Mouse (Mus musculus) kidney, embryonic 16.5 days (tissue): ENCODE measurements around the gene Frmpd1. TPM values are rescaled to one million over a fixed set of nuclear protein-coding genes. Genes with fewer than 3 reads are reported as not detected.

Experiments
- ATAC-seq: fragments of 200-750 bp; cut with Nextera tagmentation; 2 replicates; pipeline ENCODE4 v1.8.0; 2017; ENCODE audit warnings: moderate TSS enrichment; ENCODE audit not compliant: low FRiP score, low TSS enrichment
- H3K27ac ChIP-seq: fragments of 300-500 bp; sonication (generic); 2 replicates; pipeline ENCODE4 v1.5.1; 2014; ENCODE audit warnings: low read length
- H3K27me3 ChIP-seq: fragments of 300-500 bp; sonication (generic); 2 replicates; pipeline ENCODE4 v1.6.1; 2014; ENCODE audit warnings: low read length, control low read depth, mixed read lengths; ENCODE audit not compliant: insufficient read depth
- H3K36me3 ChIP-seq: fragments of 300-500 bp; sonication (generic); 2 replicates; pipeline ENCODE4 v1.6.1; 2014; ENCODE audit warnings: low read length, control low read depth, mixed read lengths; ENCODE audit not compliant: insufficient read depth
- H3K4me1 ChIP-seq: fragments of 300-500 bp; sonication (generic); 2 replicates; pipeline ENCODE4 v1.6.1; 2014; ENCODE audit warnings: low read length, control low read depth, mixed read lengths; ENCODE audit not compliant: insufficient read depth
- H3K4me2 ChIP-seq: fragments of 300-500 bp; sonication (generic); replicated peaks from 2 replicates; pipeline ENCODE4 v1.6.1; 2014; ENCODE audit warnings: low read depth, low read length
- H3K4me3 ChIP-seq: fragments of 300-500 bp; sonication (generic); 2 replicates; pipeline ENCODE4 v1.5.1; 2014; ENCODE audit warnings: mild to moderate bottlenecking, low read length
- H3K9ac ChIP-seq: fragments of 300-500 bp; sonication (generic); replicated peaks from 2 replicates; pipeline ENCODE4 v1.6.1; 2014; ENCODE audit warnings: low read length
- H3K9me3 ChIP-seq: fragments of 300-500 bp; sonication (generic); 2 replicates; pipeline ENCODE4 v1.6.1; 2016; ENCODE audit warnings: low read length, control low read depth
- WGBS: fragments of 180-500 bp; shearing (Covaris S2); extraction: QIAGEN DNeasy Blood & Tissue Kit; methylation state at CpG from one replicate; pipeline ENCODE4 v1.1.7; 2014; 5-methylcytosine and 5-hydroxymethylcytosine counted together
- polyA plus RNA-seq: library from polyadenylated mRNA; unstranded; fragments of >200 nt; fragmentation: Nextera tagmentation; extraction: Ambion mirVana; gene quantifications from 2 replicates; pipeline ENCODE4 v1.2.1, GENCODE M21; 2015

Frmpd1 gene
- 0.30 and 0.41 TPM in 2 replicates for polyA plus RNA-seq

DNA sequence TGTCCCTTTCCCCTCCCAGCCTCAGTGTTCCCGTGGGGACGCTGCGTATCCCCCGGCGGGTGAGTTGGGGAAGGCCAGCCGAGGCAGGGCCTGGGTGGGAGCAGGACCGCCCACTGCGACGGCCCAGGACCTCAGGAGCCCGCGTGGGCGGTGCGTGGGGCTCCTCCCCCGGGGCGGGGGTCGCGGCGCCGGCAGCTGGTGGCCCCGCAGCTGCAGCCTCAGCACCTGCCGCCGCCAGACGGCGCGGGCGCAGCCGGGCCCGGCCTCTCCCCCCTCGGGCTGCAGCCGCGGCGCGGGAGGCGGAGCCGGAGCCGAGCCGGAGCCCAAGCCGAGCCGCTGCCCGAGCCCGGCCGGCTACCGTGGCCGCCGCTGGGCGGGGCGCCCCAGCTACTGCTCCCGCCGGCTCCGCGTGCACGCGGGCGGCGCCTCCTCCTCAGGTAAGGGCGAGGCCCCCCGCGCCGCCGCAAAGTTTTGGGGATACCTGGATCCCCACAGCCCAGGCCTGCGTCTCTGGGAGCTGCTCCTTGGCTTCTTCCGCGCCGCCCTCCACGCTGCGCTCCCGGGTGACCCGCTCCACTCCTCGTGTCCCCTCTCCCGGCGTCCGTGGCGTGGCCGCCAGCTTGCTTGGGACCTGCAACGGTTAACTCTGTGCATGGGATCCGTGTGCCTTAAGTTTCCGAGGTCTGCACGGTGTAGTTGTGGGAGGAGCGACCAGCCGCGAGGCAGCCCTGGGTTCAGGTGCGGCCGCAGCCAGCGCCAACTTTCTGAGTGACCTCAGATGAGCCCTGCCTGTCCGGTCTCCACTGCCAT is at the start of gene Frmpd1:
Gene Frmpd1 (plus strand): TSS at position 355 of the 810 bp plus-strand sequence.
- Histone ChIP-seq H3K4me1 (peaks cover 10% of the 10 kb centered on the region), H3K9me3 (no peaks in the 10 kb centered on the region), H3K36me3 (no peaks in the 10 kb centered on the region), H3K4me2 (peak within 1 kb of the TSS; percentile 100), H3K27me3 (peaks cover 18% of the 10 kb centered on the region), H3K4me3 (peak within 1 kb of the TSS; percentile 69), H3K27ac (no peak within 1 kb of the TSS), H3K9ac (peak within 1 kb of the TSS; percentile 69)
- WGBS, result under 1% methylated on average over 61 of the region's 85 CpGs
- ATAC-seq, result peak; percentile 87

DNA sequence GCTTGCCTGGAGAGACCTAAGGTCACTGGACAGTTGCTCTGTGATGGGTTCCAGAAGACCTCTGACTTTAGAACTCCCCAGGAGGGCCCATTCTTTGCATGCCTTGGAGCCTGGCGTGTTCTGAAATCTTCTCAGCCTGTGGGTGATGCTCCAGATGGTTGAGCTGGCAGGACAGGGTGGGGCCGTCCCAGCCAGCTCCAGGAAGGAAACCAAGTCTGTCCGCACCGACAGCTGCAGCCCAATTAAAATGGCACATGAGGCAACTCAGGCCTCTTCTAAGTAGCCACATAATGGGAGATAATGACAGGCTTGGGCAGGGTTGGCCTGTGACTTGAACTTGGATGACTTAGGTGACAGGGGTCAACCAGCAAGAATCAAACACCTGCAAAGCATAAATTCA is 47.0 kb upstream of the Frmpd1 start:
- ATAC-seq, result no peak
- Histone ChIP-seq H3K27ac (no peak overlapping the region), H3K4me2 (no peak overlapping the region), H3K4me1 (no peaks in the 10 kb centered on the region), H3K27me3 (no peaks in the 10 kb centered on the region), H3K36me3 (no peaks in the 10 kb centered on the region), H3K4me3 (no peak overlapping the region), H3K9ac (no peak overlapping the region), H3K9me3 (no peaks in the 10 kb centered on the region)
- WGBS, result 39% methylated on average over 4 of the region's 4 CpGs

DNA sequence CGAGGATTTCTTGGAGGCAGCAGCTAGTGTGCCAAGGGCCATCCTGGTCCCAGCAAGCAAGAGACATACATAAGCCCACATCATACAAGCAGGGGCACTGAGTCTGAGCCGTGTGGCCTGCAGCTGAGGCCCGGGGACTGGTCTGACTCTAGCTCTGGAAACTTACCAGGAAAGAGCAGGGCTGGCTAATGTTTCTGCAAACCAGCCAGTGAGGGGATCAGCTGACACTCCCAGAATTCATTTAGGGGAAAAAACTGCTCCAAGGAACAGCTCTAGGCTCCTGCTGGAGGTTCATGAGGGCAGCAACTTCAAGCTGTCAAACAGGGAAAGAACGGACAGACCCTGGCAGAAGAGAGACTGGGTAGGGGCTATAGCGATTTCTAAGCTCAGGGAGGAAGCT is 42.8 kb upstream of the Frmpd1 start:
- Histone ChIP-seq H3K4me2 (no peak overlapping the region), H3K4me1 (no peaks in the 10 kb centered on the region), H3K9ac (no peak overlapping the region), H3K36me3 (no peaks in the 10 kb centered on the region), H3K27me3 (no peaks in the 10 kb centered on the region), H3K27ac (no peak overlapping the region), H3K4me3 (no peak overlapping the region), H3K9me3 (no peaks in the 10 kb centered on the region)
- WGBS, result 56% methylated on average over 5 of the region's 5 CpGs
- no peak for ATAC-seq

DNA sequence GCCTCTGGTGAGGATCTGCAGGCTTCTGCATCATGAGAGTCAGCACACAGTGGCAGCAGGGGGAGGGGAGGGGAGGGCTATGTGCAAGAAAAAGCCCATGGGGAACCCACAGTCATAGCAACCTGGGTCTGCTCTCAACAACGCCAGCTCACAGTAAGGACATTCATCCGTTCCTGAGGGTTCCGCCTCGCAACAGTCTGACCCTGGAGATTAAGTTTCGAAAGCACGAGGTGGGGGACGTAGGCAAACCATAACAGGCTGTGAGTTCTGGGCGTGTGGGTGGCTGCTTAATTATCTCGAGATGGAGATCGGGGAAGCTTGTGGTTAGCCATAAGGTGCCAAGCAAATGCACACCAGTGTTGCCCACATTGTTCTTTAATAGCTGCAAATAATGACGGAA is 42.3 kb upstream of the Frmpd1 start:
- Histone ChIP-seq H3K4me3 (no peak overlapping the region), H3K4me2 (no peak overlapping the region), H3K36me3 (no peaks in the 10 kb centered on the region), H3K27me3 (no peaks in the 10 kb centered on the region), H3K9me3 (no peaks in the 10 kb centered on the region), H3K4me1 (no peaks in the 10 kb centered on the region), H3K9ac (no peak overlapping the region), H3K27ac (no peak overlapping the region)
- WGBS, result 30% methylated on average over 11 of the region's 11 CpGs
- ATAC-seq, result no peak

DNA sequence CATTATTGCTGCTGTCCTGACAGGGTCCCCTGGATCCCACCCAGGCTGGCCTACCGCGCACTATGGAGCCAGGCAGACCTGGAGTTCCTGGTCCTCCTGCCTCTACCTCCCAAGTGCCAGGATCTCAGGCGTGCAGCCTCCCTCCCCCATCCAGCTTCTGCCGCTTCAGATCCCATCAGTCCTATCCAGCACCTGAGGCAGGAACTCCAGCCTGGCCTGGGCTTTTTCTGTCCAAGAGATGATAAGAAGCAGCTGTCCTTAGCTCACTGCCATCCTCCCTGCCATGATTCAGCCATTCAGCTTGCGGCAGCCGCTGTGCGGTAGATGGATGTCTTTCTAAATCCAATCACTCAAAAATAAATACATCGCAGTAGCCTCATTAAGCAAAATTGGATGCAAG is 41.7 kb upstream of the Frmpd1 start:
- 71% methylated on average over 8 of the region's 8 CpGs for WGBS
- no peak overlapping the region for H3K9ac ChIP-seq
- H3K4me1 ChIP-seq, result no peaks in the 10 kb centered on the region
- no peaks in the 10 kb centered on the region for H3K27me3 ChIP-seq
- no peaks in the 10 kb centered on the region for H3K9me3 ChIP-seq
- no peak for ATAC-seq
- no peak overlapping the region for H3K27ac ChIP-seq
- no peak overlapping the region for H3K4me2 ChIP-seq
- no peaks in the 10 kb centered on the region for H3K36me3 ChIP-seq
- H3K4me3 ChIP-seq, result no peak overlapping the region

DNA sequence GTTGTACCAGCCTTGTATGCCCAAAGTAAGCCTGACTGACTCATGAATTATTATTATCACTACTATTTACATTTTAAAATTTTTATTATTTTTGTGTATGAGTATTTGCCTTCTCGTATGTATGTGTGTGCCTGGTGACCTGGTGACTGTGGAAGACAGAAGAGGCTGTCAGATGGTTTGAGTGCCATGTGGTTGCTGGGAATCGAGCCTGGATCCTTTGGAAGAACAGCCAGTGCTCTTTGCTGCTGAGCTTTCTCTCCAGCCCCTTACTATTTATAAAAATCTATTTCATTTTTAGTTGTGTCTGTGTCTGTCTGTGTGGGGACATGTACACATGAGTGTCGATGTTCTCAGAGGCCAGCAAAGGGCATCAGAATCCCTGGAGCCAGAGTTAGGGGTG is 28.2 kb upstream of the Frmpd1 start:
- H3K27ac ChIP-seq, result no peak overlapping the region
- no peak overlapping the region for H3K9ac ChIP-seq
- ATAC-seq, result no peak
- WGBS, result 80% methylated on average over 3 of the region's 3 CpGs
- no peak overlapping the region for H3K4me2 ChIP-seq
- H3K36me3 ChIP-seq, result no peaks in the 10 kb centered on the region
- no peaks in the 10 kb centered on the region for H3K9me3 ChIP-seq
- no peaks in the 10 kb centered on the region for H3K4me1 ChIP-seq
- H3K27me3 ChIP-seq, result no peaks in the 10 kb centered on the region
- H3K4me3 ChIP-seq, result no peak overlapping the region

DNA sequence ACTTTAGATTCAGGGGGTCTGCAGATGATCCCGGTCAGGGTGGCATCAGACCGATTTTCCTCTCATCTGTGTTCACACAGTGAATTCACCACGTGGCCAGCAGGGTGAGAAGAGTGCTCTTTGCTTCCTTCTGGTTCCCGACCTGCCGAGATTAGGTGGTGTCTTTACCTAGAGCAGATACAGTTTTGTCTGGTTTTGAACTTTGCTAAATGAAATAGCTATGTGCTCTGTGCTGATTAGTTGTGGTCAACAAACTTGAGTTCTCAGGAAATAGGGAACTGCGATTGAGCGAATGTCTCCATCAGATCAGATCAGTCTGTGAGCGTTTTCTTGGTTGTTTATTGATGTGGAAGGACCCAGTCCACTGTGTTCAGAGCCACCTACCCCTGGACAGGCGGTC is 26.1 kb upstream of the Frmpd1 start:
- Histone ChIP-seq H3K9me3 (no peaks in the 10 kb centered on the region), H3K9ac (no peak overlapping the region), H3K36me3 (no peaks in the 10 kb centered on the region), H3K4me1 (no peaks in the 10 kb centered on the region), H3K4me2 (no peak overlapping the region), H3K27ac (no peak overlapping the region), H3K4me3 (no peak overlapping the region), H3K27me3 (no peaks in the 10 kb centered on the region)
- ATAC-seq, result no peak
- 72% methylated on average over 9 of the region's 9 CpGs for WGBS

DNA sequence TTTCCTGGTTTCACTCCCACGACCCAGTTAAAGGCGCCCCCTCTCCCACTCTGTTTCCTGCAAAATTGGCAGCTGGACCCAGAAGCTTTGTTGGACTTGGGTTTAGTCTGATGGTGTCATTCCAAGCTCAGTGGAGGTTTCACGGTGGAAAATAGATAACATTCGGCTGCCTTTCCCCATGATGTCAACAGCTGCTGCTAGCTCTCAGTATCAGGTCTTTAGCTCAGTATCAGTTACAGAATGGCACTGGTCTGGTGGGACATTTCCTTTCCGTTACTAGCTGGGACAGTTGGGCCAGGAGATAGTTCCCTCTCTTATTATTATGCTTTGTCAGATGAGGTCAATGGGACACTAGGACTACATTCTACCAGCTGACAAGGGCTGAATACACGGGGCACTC is 23.9 kb upstream of the Frmpd1 start:
- Histone ChIP-seq H3K36me3 (no peaks in the 10 kb centered on the region), H3K4me1 (no peaks in the 10 kb centered on the region), H3K9ac (no peak overlapping the region), H3K4me3 (no peak overlapping the region), H3K27ac (no peak overlapping the region), H3K27me3 (no peaks in the 10 kb centered on the region), H3K4me2 (no peak overlapping the region), H3K9me3 (no peaks in the 10 kb centered on the region)
- ATAC-seq, result no peak
- 63% methylated on average over 6 of the region's 6 CpGs for WGBS

DNA sequence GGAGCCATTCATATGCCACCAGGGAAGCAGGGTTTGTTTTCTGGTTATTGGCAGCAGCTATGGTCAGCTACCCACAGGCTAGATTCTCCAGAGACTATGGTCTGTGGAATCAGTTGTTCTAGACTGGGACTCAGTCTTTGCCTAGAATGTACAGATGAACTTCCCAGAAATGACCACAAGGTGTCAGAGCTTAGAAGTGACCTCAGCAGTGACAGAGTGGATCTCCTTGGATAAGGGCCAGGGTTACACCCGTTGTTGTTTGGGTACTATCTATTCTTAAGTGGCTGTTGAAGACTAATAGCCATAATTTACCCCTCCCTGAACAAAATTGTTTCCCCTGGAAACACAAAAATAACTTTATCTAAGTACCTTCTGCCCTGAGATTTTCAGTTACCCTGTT is 21.0 kb upstream of the Frmpd1 start:
- Histone ChIP-seq H3K9me3 (no peaks in the 10 kb centered on the region), H3K4me2 (no peak overlapping the region), H3K27me3 (no peaks in the 10 kb centered on the region), H3K27ac (no peak overlapping the region), H3K4me3 (no peak overlapping the region), H3K9ac (no peak overlapping the region), H3K4me1 (no peaks in the 10 kb centered on the region), H3K36me3 (no peaks in the 10 kb centered on the region)
- no peak for ATAC-seq
- 10% methylated on average over 1 of the region's 1 CpGs for WGBS

DNA sequence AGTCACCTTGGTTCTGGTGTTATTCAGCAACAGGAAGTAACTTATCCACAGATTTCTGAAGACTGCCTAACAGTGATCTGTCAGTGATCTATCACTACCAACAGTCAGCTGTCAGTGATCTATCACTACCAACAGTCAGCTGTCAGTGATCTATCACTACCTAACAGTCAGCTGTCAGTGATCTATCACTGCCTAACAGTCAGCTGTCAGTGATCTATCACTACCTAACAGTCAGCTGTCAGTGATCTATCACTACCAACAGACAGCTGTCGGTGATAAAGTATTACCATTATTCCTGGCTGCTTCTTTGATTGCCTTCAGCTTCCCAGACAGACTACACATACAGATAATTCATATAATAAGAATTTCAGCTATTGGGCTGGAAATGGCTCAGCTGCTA is 19.2 kb upstream of the Frmpd1 start:
- no peak overlapping the region for H3K27ac ChIP-seq
- H3K27me3 ChIP-seq, result no peaks in the 10 kb centered on the region
- H3K4me2 ChIP-seq, result no peak overlapping the region
- H3K9me3 ChIP-seq, result no peaks in the 10 kb centered on the region
- no peak overlapping the region for H3K4me3 ChIP-seq
- no peaks in the 10 kb centered on the region for H3K36me3 ChIP-seq
- no peak overlapping the region for H3K9ac ChIP-seq
- H3K4me1 ChIP-seq, result no peaks in the 10 kb centered on the region
- ATAC-seq, result no peak
- WGBS, result 92% methylated on average over 1 of the region's 1 CpGs
